Mouse (Mus musculus) forebrain, postnatal 0 days (tissue): ENCODE data around the gene Zfp354a. TPM values are rescaled to one million over a fixed set of nuclear protein-coding genes. Genes with fewer than 3 reads are reported as not detected.
A peak's percentile ranks its signal among the peaks of the same experiment; 100 is the strongest.
"Not testable (repeated sequence)": the region's sequence is repeated elsewhere in the genome, so short reads cannot be mapped to it uniquely, and the experiment has no call there.

Source experiments
- ATAC-seq: fragments of 200-750 bp; cut with Nextera tagmentation; 2 replicates; pipeline ENCODE4 v1.8.0; 2017; ENCODE audit warnings: mild to moderate bottlenecking, moderate library complexity
- DNase-seq: peaks from one replicate; pipeline ENCODE4 v3.0.0-alpha.2; 2015
- H3K27ac ChIP-seq: fragments of 300-500 bp; sonication (generic); 2 replicates; pipeline ENCODE4 v1.5.1; 2014; ENCODE audit warnings: low read depth, mild to moderate bottlenecking, antibody characterized with exemption, low read length, moderate library complexity, mixed read lengths
- H3K27me3 ChIP-seq: fragments of 300-500 bp; sonication (generic); 2 replicates; pipeline ENCODE4 v1.6.1; 2014; ENCODE audit warnings: mild to moderate bottlenecking, low read length, mixed read lengths; ENCODE audit not compliant: insufficient read depth
- H3K36me3 ChIP-seq: fragments of 300-500 bp; sonication (generic); 2 replicates; pipeline ENCODE4 v1.6.1; 2014; ENCODE audit warnings: mild to moderate bottlenecking, moderate library complexity; ENCODE audit not compliant: insufficient read depth
- H3K4me1 ChIP-seq: fragments of 300-500 bp; sonication (generic); 2 replicates; pipeline ENCODE4 v1.6.1; 2014; ENCODE audit warnings: antibody characterized with exemption; ENCODE audit not compliant: insufficient read depth
- H3K4me2 ChIP-seq: fragments of 300-500 bp; sonication (generic); 2 replicates; pipeline ENCODE4 v1.6.1; 2014; ENCODE audit warnings: low read depth, mild to moderate bottlenecking, moderate library complexity
- H3K4me3 ChIP-seq: fragments of 300-500 bp; sonication (generic); 2 replicates; pipeline ENCODE4 v1.5.1; 2014; ENCODE audit warnings: low read depth, low read length, mixed read lengths
- H3K9ac ChIP-seq: fragments of 300-500 bp; sonication (generic); 2 replicates; pipeline ENCODE4 v1.6.1; 2014; ENCODE audit warnings: mild to moderate bottlenecking
- H3K9me3 ChIP-seq: fragments of 300-500 bp; sonication (generic); 2 replicates; pipeline ENCODE4 v1.6.1; 2016; ENCODE audit warnings: low read length
- CTCF ChIP-seq: sonication (generic); IDR thresholded peaks from 2 replicates; pipeline ENCODE4 v1.5.1; 2016; ENCODE audit warnings: antibody characterized with exemption, control low read depth, low read depth
- WGBS: fragments of 180-500 bp; shearing (Covaris S2); extraction: QIAGEN DNeasy Blood & Tissue Kit; methylation state at CpG from one replicate; pipeline ENCODE4 v1.1.7; 2014; 5-methylcytosine and 5-hydroxymethylcytosine counted together
- polyA plus RNA-seq: library from polyadenylated mRNA; unstranded; fragments of >200 nt; fragmentation: Nextera tagmentation; extraction: Ambion mirVana; gene quantifications from 2 replicates; pipeline ENCODE4 v1.2.1, GENCODE M21; 2015
- total RNA-seq: library from RNA; depleted of rRNA; stranded (reverse); fragments of >200 nt; gene quantifications from 2 replicates; pipeline ENCODE4 v1.2.3, GENCODE M21; 2014

The Zfp354a gene
- total and polyA plus RNA-seq, 2 experiments from 2014 or later, result 9.8 to 20.4 TPM

- no peak for ATAC-seq
- no peak for DNase-seq
- WGBS, result 88% methylated on average over 2 of the region's 2 CpGs
Measured at GRCm38 (mm10) chr11:51035951-51036350, 23.1 kb upstream of the Zfp354a start.

GRCm38 (mm10) chr11:51044776-51045175 lies 14.3 kb upstream of the Zfp354a start:
- not testable (repeated sequence) for H3K4me2 ChIP-seq, H3K36me3 ChIP-seq, H3K27ac ChIP-seq, H3K4me3 ChIP-seq, ATAC-seq, H3K9me3 ChIP-seq, H3K27me3 ChIP-seq, H3K9ac ChIP-seq, DNase-seq, H3K4me1 ChIP-seq
- WGBS, result 78% methylated on average over 3 of the region's 3 CpGs

More at GRCm38 (mm10) chr11:51035951-51036350, 23.1 kb upstream of the Zfp354a start:
- Histone ChIP-seq H3K27ac (no peak overlapping the region), H3K36me3 (no peaks in the 10 kb centered on the region), H3K4me2 (no peak overlapping the region), H3K27me3 (no peaks in the 10 kb centered on the region), H3K9me3 (no peaks in the 10 kb centered on the region), H3K4me1 (no peaks in the 10 kb centered on the region), H3K4me3 (no peak overlapping the region), H3K9ac (no peak overlapping the region)
- TF ChIP-seq CTCF, result no peak

- DNase-seq, ATAC-seq, H3K4me3 ChIP-seq, H3K9me3 ChIP-seq, H3K27ac ChIP-seq, H3K4me1 ChIP-seq, H3K27me3 ChIP-seq, H3K9ac ChIP-seq, H3K36me3 ChIP-seq, H3K4me2 ChIP-seq: not testable (repeated sequence)
- WGBS, result 83% methylated on average over 3 of the region's 3 CpGs
Measured at GRCm38 (mm10) chr11:51047809-51048208, 11.2 kb upstream of the Zfp354a start, which contains the start of gene Olfr1375. TSS of gene Olfr1375 (plus strand) at chr11:51048109.

GRCm38 (mm10) chr11:51051678-51052077 lies 7.4 kb upstream of the Zfp354a start:
- H3K4me3 ChIP-seq, result no peak overlapping the region
- H3K36me3 ChIP-seq, result no peaks in the 10 kb centered on the region
- no peak overlapping the region for H3K4me2 ChIP-seq
- H3K27ac ChIP-seq, result no peak overlapping the region
- ATAC-seq (no peak), DNase-seq (no peak)
- no peaks in the 10 kb centered on the region for H3K27me3 ChIP-seq
- no peaks in the 10 kb centered on the region for H3K9me3 ChIP-seq
- H3K9ac ChIP-seq, result no peak overlapping the region
- no peak for TF ChIP-seq CTCF
- WGBS, result 77% methylated on average over 2 of the region's 2 CpGs
- H3K4me1 ChIP-seq, result no peaks in the 10 kb centered on the region

GRCm38 (mm10) chr11:51053230-51053629 lies 5.8 kb upstream of the Zfp354a start:
- DNase-seq (peak; percentile 32), ATAC-seq (no peak)
- no peaks in the 10 kb centered on the region for H3K4me1 ChIP-seq
- no peak overlapping the region for H3K27ac ChIP-seq
- no peak overlapping the region for H3K9ac ChIP-seq
- peak; percentile 71 for TF ChIP-seq CTCF
- H3K4me3 ChIP-seq, result no peak overlapping the region
- no peaks in the 10 kb centered on the region for H3K36me3 ChIP-seq
- no peaks in the 10 kb centered on the region for H3K9me3 ChIP-seq
- no peak overlapping the region for H3K4me2 ChIP-seq
- WGBS, result 41% methylated on average over 3 of the region's 3 CpGs
- H3K27me3 ChIP-seq, result no peaks in the 10 kb centered on the region

GRCm38 (mm10) chr11:51059640-51060039 lies 583 bp downstream of the Zfp354a start:
- TF ChIP-seq CTCF, result no peak
- peaks cover 6% of the 10 kb centered on the region; the same call in 1 of the 2 replicates for H3K36me3 ChIP-seq
- no peaks in the 10 kb centered on the region for H3K9me3 ChIP-seq
- ATAC-seq (peak; percentile 26), DNase-seq (no peak)
- H3K27me3 ChIP-seq, result no peaks in the 10 kb centered on the region
- 15% methylated on average over 14 of the region's 14 CpGs for WGBS
- H3K4me2 ChIP-seq, result peak overlapping the region; percentile 83
- H3K9ac ChIP-seq, result peak overlapping the region; percentile 77
- H3K27ac ChIP-seq, result peak overlapping the region; percentile 62; the same call in 1 of the 2 replicates
- peaks cover 10% of the 10 kb centered on the region; the same call in 1 of the 2 replicates for H3K4me1 ChIP-seq
- H3K4me3 ChIP-seq, result peak overlapping the region; percentile 86

GRCm38 (mm10) chr11:51060981-51061380 lies 1.9 kb downstream of the Zfp354a start:
- Histone ChIP-seq H3K4me1 (peaks cover 10% of the 10 kb centered on the region; the same call in 1 of the 2 replicates), H3K36me3 (peaks cover 17% of the 10 kb centered on the region), H3K9me3 (no peaks in the 10 kb centered on the region), H3K4me2 (no peak overlapping the region), H3K27me3 (no peaks in the 10 kb centered on the region), H3K27ac (no peak overlapping the region), H3K4me3 (no peak overlapping the region), H3K9ac (no peak overlapping the region)
- WGBS, result over 99% methylated on average over 6 of the region's 6 CpGs
- DNase-seq, result no peak
- no peak for ATAC-seq
- no peak for TF ChIP-seq CTCF
